Mouse (Mus musculus) kidney, postnatal 25 days (tissue): Measurements from ENCODE around the gene Trim26.
"Not testable (repeated sequence)": the region's sequence is repeated elsewhere in the genome, so short reads cannot be mapped to it uniquely, and the experiment has no call there.

Source experiments
- DNase-seq, 2 experiments: peaks; one replicate each; pipeline ENCODE4 v3.0.0; 2021; ENCODE audit warnings: mixed read lengths in 2 of 2

Trim26 gene

GRCm38 (mm10) chr17:36855484-36855883, 18.6 kb downstream of the Trim26 start:
- DNase-seq = no peak

GRCm38 (mm10) chr17:36856236-36856635, 19.3 kb downstream of the Trim26 start:
- no peak for DNase-seq

GRCm38 (mm10) chr17:36858181-36858580, 21.2 kb downstream of the Trim26 start:
- DNase-seq = no peak

GRCm38 (mm10) chr17:36861680-36862079, 24.7 kb downstream of the Trim26 start:
- no peak for DNase-seq

- DNase-seq = peak; percentile 36 to 75
These were observed 30.0 kb downstream of the Trim26 start, which contains the start of gene Trim15 for GRCm38 (mm10) chr17:36866719-36867527. Gene Trim15, minus strand, starts transcription at chr17:36867210.

- no peak for DNase-seq
These were observed 31.9 kb downstream of the Trim26 start for GRCm38 (mm10) chr17:36868836-36869235.

GRCm38 (mm10) chr17:36869284-36869954, 32.5 kb downstream of the Trim26 start, which contains the start of gene Trim10:
Gene Trim10, plus strand, starts transcription at chr17:36869574.
- no peak for DNase-seq

- DNase-seq = peak; percentile 28 to 57
These were observed 33.2 kb downstream of the Trim26 start for GRCm38 (mm10) chr17:36869955-36870810.

- DNase-seq = no peak
These were observed 37.7 kb downstream of the Trim26 start for GRCm38 (mm10) chr17:36874636-36875035.

- no peak for DNase-seq
These were observed 46.4 kb downstream of the Trim26 start for GRCm38 (mm10) chr17:36883350-36883749.

GRCm38 (mm10) chr17:36885132-36885790, 48.3 kb downstream of the Trim26 start:
- DNase-seq = no peak

GRCm38 (mm10) chr17:36890073-36890903, 53.4 kb downstream of the Trim26 start, which contains the start of gene Trim40:
Gene Trim40, minus strand, starts transcription at chr17:36890123.
- no peak for DNase-seq

- DNase-seq = not testable (repeated sequence)
These were observed 54.6 kb downstream of the Trim26 start for GRCm38 (mm10) chr17:36891496-36891895.

GRCm38 (mm10) chr17:36892362-36892761, 55.4 kb downstream of the Trim26 start:
- peak; percentile 44 to 59 for DNase-seq

GRCm38 (mm10) chr17:36893387-36893786, 56.5 kb downstream of the Trim26 start:
- no peak for DNase-seq

- peak in 1 of 2 experiments; percentile 74 for DNase-seq
These were observed 59.6 kb downstream of the Trim26 start for GRCm38 (mm10) chr17:36896583-36896982.

- no peak for DNase-seq
These were observed 60.1 kb downstream of the Trim26 start for GRCm38 (mm10) chr17:36897065-36897464.

GRCm38 (mm10) chr17:36897552-36898205, 60.7 kb downstream of the Trim26 start, which contains the start of gene Trim31:
Gene Trim31, plus strand, starts transcription at chr17:36898118.
- no peak for DNase-seq

- no peak for DNase-seq
These were observed 62.4 kb downstream of the Trim26 start for GRCm38 (mm10) chr17:36899376-36899775.

- no peak for DNase-seq
These were observed 63.1 kb downstream of the Trim26 start for GRCm38 (mm10) chr17:36900001-36900400.

GRCm38 (mm10) chr17:36900691-36901090, 63.8 kb downstream of the Trim26 start:
- DNase-seq = no peak
